Mouse (Mus musculus) MEL (cell line): ENCODE measurements around the gene Emg1. TPM values are rescaled to one million over a fixed set of nuclear protein-coding genes. Genes with fewer than 3 reads are reported as not detected.

Experiments used
- DNase-seq: peaks from one replicate; pipeline ENCODE4 v3.0.0; 2011; ENCODE audit warnings: low read depth, low spot score
- H3K27ac ChIP-seq: 2 replicates; pipeline ENCODE4 v1.5.1; 2012; ENCODE audit warnings: low read depth, mild to moderate bottlenecking, control low read depth, low read length, moderate library complexity; ENCODE audit not compliant: control insufficient read depth
- H3K27me3 ChIP-seq, 2 experiments: fragments of 150-350 bp in 1 of 2; sonication (generic) in 1 of 2; 2 replicates each; pipeline ENCODE4 v1.6.1; 2012; ENCODE audit warnings: low read length in 2 of 2, mild to moderate bottlenecking in 2 of 2, improper control_type of control experiment in 1 of 2, moderate library complexity in 1 of 2; ENCODE audit not compliant: insufficient read depth in 2 of 2, control insufficient read depth in 1 of 2
- H3K36me3 ChIP-seq, 2 experiments: 2 replicates each; pipeline ENCODE4 v1.6.1; 2012 to 2014; ENCODE audit warnings: low read length in 2 of 2, improper control_type of control experiment in 1 of 2, inconsistent platforms in 1 of 2, mild to moderate bottlenecking in 1 of 2; ENCODE audit not compliant: insufficient read depth in 2 of 2, control insufficient read depth in 1 of 2
- H3K4me1 ChIP-seq, 2 experiments: fragments of 150-350 bp in 1 of 2; sonication (generic) in 1 of 2; 2 replicates each; pipeline ENCODE4 v1.6.1; 2012; ENCODE audit warnings: low read length in 2 of 2, improper control_type of control experiment in 1 of 2, mild to moderate bottlenecking in 1 of 2; ENCODE audit not compliant: insufficient read depth in 2 of 2, control insufficient read depth in 1 of 2
- H3K4me3 ChIP-seq, 2 experiments: fragments of 150-350 bp in 1 of 2; sonication (generic) in 1 of 2; 2 replicates each; pipeline ENCODE4 v1.5.1; 2012; ENCODE audit warnings: low read depth in 2 of 2, low read length in 2 of 2, mild to moderate bottlenecking in 2 of 2, moderate library complexity in 2 of 2, control low read depth in 1 of 2, improper control_type of control experiment in 1 of 2; ENCODE audit not compliant: control insufficient read depth in 1 of 2, insufficient read depth in 1 of 2
- H3K79me2 ChIP-seq: 2 replicates; pipeline ENCODE4 v1.6.1; 2012; ENCODE audit warnings: mild to moderate bottlenecking, low read length, moderate library complexity; ENCODE audit not compliant: control insufficient read depth, poor library complexity, insufficient read depth
- H3K9ac ChIP-seq: 2 replicates; pipeline ENCODE4 v1.6.1; 2012; ENCODE audit warnings: low read depth, mild to moderate bottlenecking, control low read depth, low read length, moderate library complexity; ENCODE audit not compliant: control insufficient read depth, poor library complexity, severe bottlenecking
- H3K9me3 ChIP-seq: fragments of 150-350 bp; sonication (generic); replicated peaks from 2 replicates; pipeline ENCODE4 v1.6.1; 2012; ENCODE audit warnings: mild to moderate bottlenecking, low read length, improper control_type of control experiment, moderate library complexity; ENCODE audit not compliant: insufficient read depth
- CHD2 ChIP-seq: IDR thresholded peaks from 2 replicates; pipeline ENCODE4 v1.6.1; 2011; ENCODE audit warnings: low read length, improper control_type of control experiment
- CTCF ChIP-seq, 3 experiments: IDR thresholded peaks in 2 of 3; conservative IDR thresholded peaks in 1 of 3; 2 replicates each; pipeline ENCODE4 v1.5.1; 2011 to 2012; ENCODE audit warnings: low read length in 3 of 3, low read depth in 2 of 3, mild to moderate bottlenecking in 2 of 3, improper control_type of control experiment in 1 of 3, inconsistent platforms in 1 of 3, mixed read lengths in 1 of 3, moderate library complexity in 1 of 3; ENCODE audit not compliant: control insufficient read depth in 1 of 3, insufficient read depth in 1 of 3, poor library complexity in 1 of 3, severe bottlenecking in 1 of 3
- EP300 ChIP-seq, 2 experiments: IDR thresholded peaks; 2 replicates each; pipeline ENCODE4 v1.6.1; 2011; ENCODE audit warnings: improper control_type of control experiment in 2 of 2, low read length in 2 of 2, low read depth in 1 of 2, mild to moderate bottlenecking in 1 of 2
- ETS1 ChIP-seq: IDR thresholded peaks from 2 replicates; pipeline ENCODE4 v1.6.1; 2012; ENCODE audit warnings: low read depth, mild to moderate bottlenecking, inconsistent platforms, low read length, improper control_type of control experiment, moderate library complexity
- GABPA ChIP-seq: IDR thresholded peaks from 2 replicates; pipeline ENCODE4 v1.6.1; 2012; ENCODE audit warnings: low read depth, mild to moderate bottlenecking, inconsistent platforms, low read length, improper control_type of control experiment, moderate library complexity
- GATA1 ChIP-seq: IDR thresholded peaks from 2 replicates; pipeline ENCODE4 v1.6.1; 2011; ENCODE audit warnings: low read depth, low read length, improper control_type of control experiment
- HCFC1 ChIP-seq: IDR thresholded peaks from 2 replicates; pipeline ENCODE4 v1.6.1; 2012; ENCODE audit warnings: low read depth, mild to moderate bottlenecking, inconsistent platforms, low read length, improper control_type of control experiment, moderate library complexity
- MAX ChIP-seq: IDR thresholded peaks from 2 replicates; pipeline ENCODE4 v1.6.1; 2011; ENCODE audit warnings: low read length, improper control_type of control experiment
- MAZ ChIP-seq: IDR thresholded peaks from 2 replicates; pipeline ENCODE4 v1.6.1; 2012; ENCODE audit warnings: low read depth, mild to moderate bottlenecking, inconsistent platforms, low read length, improper control_type of control experiment
- MEF2A ChIP-seq: IDR thresholded peaks from 2 replicates; pipeline ENCODE4 v1.6.1; 2014; ENCODE audit warnings: low read depth, mild to moderate bottlenecking, inconsistent platforms, low read length, improper control_type of control experiment; ENCODE audit not compliant: poor library complexity, insufficient replicate concordance, severe bottlenecking; ENCODE audit errors: extremely low read depth
- MYB ChIP-seq: IDR thresholded peaks from 2 replicates; pipeline ENCODE4 v1.6.1; 2011; ENCODE audit warnings: mild to moderate bottlenecking, low read depth, low read length, improper control_type of control experiment
- NELFE ChIP-seq: IDR thresholded peaks from 2 replicates; pipeline ENCODE4 v1.6.1; 2011; ENCODE audit warnings: low read depth, low read length, improper control_type of control experiment
- POLR2AphosphoS5 ChIP-seq: IDR thresholded peaks from 2 replicates; pipeline ENCODE4 v1.6.1; 2012; ENCODE audit warnings: low read depth, borderline replicate concordance, mild to moderate bottlenecking, inconsistent platforms, low read length, moderate library complexity, mixed read lengths
- RAD21 ChIP-seq: IDR thresholded peaks from 2 replicates; pipeline ENCODE4 v1.6.1; 2011; ENCODE audit warnings: mild to moderate bottlenecking, low read depth, low read length, improper control_type of control experiment
- TCF12 ChIP-seq: IDR thresholded peaks from 2 replicates; pipeline ENCODE4 v1.6.1; 2014; ENCODE audit warnings: low read depth, mild to moderate bottlenecking, inconsistent platforms, low read length, improper control_type of control experiment, moderate library complexity
- USF2 ChIP-seq, 2 experiments: IDR thresholded peaks; 2 replicates each; pipeline ENCODE4 v1.6.1; 2011 to 2012; ENCODE audit warnings: improper control_type of control experiment in 2 of 2, low read length in 2 of 2, borderline replicate concordance in 1 of 2, inconsistent platforms in 1 of 2, low read depth in 1 of 2, mild to moderate bottlenecking in 1 of 2; ENCODE audit not compliant: insufficient read depth in 1 of 2
- ZC3H11A ChIP-seq: IDR thresholded peaks from 2 replicates; pipeline ENCODE4 v1.6.1; 2012; ENCODE audit warnings: low read depth, mild to moderate bottlenecking, inconsistent platforms, low read length, improper control_type of control experiment
- ZKSCAN1 ChIP-seq: IDR thresholded peaks from 2 replicates; pipeline ENCODE4 v1.6.1; 2012; ENCODE audit warnings: low read depth, mild to moderate bottlenecking, inconsistent platforms, low read length, improper control_type of control experiment, moderate library complexity
- ZMIZ1 ChIP-seq: IDR thresholded peaks from 2 replicates; pipeline ENCODE4 v1.6.1; 2012; ENCODE audit warnings: low read depth, mild to moderate bottlenecking, inconsistent platforms, low read length, improper control_type of control experiment, moderate library complexity
- ZNF384 ChIP-seq: IDR thresholded peaks from 2 replicates; pipeline ENCODE4 v1.6.1; 2012; ENCODE audit warnings: low read depth, mild to moderate bottlenecking, inconsistent platforms, low read length, improper control_type of control experiment
- polyA plus RNA-seq, 2 experiments: library from polyadenylated mRNA; stranded (reverse) in 1 of 2; unstranded in 1 of 2; fragments of >175 nt in 1 of 2; fragments of >200 nt in 1 of 2; gene quantifications; 2 replicates each; pipeline versions ENCODE4 v1.2.1 to v1.2.4; 2012; ENCODE audit warnings: low replicate concordance in 2 of 2, low read depth in 1 of 2; ENCODE audit not compliant: insufficient read length in 2 of 2, insufficient read depth in 1 of 2, missing spikeins in 1 of 2
- total RNA-seq: library from RNA; depleted of rRNA; stranded (reverse); fragments of 300-350 nt; gene quantifications from 2 replicates; pipeline ENCODE4 v1.2.3, GENCODE M21; 2012

Emg1 gene
- total and polyA plus RNA-seq, 3 experiments, result 346 to 391 TPM; not detected in 1

DNA sequence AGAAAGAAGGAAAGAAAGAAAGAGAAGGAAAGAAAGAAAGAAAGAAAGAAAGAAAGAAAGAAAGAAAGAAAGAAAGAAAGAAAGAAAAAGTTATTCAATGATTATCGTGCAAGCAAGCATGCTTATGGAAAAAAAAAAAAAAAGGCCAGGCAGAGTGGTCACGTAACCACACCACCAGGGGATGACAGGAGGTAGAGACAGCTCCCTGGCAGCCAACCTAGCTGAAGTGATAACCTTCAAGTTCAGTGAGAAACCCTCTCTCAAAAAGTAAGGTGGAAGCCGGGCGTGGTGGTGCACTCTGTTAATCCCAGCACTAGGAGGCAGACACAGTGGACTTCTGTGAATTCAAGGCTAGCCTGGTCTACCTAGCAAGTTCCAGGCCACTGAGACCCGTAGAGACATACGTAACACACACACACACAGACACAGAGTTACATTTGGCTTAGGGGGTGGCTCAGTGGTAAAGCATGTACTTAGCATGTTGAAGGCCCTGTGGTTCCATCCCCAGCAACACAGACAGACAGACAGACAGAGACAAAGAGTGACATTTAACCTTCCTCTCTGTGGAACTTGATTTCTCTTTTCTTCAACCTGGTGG, 11.0 kb upstream of the Emg1 start:
- Histone ChIP-seq H3K4me1 (peaks cover 3 to 17% of the 10 kb centered on the region in 2 experiments; a peak in 3 of 4 replicates), H3K9me3 (no peaks in the 10 kb centered on the region), H3K79me2 (no peaks in the 10 kb centered on the region), H3K27ac (no peak overlapping the region)
- no peak for TF ChIP-seq ZKSCAN1
- no peak for TF ChIP-seq EP300 (IDR thresholded peaks at IDR 0.05; ENCODE audit: low read depth in 1 of 2, low read length in 2 of 2)
- TF ChIP-seq GABPA, result no peak
- TF ChIP-seq RAD21, result no peak
- no peak for TF ChIP-seq MAX
- TF ChIP-seq NELFE, result no peak
- no peak for TF ChIP-seq MEF2A
- no peak for TF ChIP-seq HCFC1
- no peak for TF ChIP-seq USF2 (IDR thresholded peaks at IDR 0.05; ENCODE audit: borderline replicate concordance in 1 of 2, insufficient read depth in 1 of 2, low read depth in 1 of 2, low read length in 2 of 2)
- TF ChIP-seq, all 39 proteins: peak for 0
- H3K36me3 ChIP-seq, result peaks cover 3 to 14% of the 10 kb centered on the region in 2 experiments
- H3K4me3 ChIP-seq, result no peak overlapping the region
- H3K9ac ChIP-seq, result no peak overlapping the region
- DNase-seq, result no peak
- no peaks in the 10 kb centered on the region for H3K27me3 ChIP-seq

DNA sequence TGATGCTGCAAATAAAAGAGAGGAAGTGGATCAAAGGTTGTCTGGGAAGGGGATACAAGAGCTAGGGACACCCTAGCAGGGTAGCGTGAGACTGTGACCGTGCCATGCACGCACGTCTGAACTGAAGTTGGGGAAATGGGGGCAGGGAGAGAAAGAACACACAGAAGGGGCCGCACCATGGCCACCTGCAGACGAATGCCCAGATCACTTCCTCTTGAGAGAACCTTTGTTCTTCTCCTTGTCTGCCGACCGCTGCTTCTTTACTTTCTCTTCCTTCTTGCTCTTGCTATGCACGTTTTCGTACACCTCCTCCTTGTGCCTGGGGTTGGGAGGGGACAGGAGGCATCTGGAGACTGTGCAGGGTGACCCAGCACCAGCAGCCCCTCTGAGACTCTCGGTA, 8.9 kb upstream of the Emg1 start:
- H3K4me3 ChIP-seq, result no peak overlapping the region

DNA sequence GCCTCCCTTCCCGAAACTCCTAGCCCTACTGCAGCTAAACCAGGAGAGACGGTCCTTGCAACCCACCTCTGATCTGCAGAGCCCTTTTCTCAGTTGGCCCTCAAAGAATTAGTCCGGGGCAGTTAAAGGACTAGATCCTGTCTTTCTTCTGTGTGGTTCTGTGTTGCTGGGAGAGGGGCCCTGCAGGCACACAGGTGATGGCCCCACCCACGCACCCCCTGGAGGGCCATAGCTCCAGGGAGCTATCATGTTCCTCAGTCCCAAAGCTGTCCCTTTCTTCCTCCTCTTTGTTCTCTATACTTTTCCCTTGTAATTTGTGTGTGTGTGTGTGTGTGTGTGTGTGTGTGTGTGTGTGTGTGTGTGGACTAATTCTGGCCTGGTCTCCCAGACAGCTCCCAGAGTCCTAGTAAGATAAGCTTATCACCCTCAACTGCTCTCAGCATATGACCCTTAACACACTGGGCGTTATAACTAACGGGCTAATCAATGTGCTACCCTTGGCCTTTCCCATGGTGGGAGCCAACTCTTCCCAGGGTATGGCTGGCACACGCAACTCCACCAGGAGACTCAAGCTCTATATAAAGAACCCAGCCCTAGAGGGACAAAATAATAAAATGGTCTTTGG, 7.5 kb upstream of the Emg1 start:
- Histone ChIP-seq H3K4me3 (no peak overlapping the region), H3K79me2 (peaks cover 3% of the 10 kb centered on the region), H3K27ac (peak overlapping the region; percentile 53), H3K36me3 (peaks cover 4 to 14% of the 10 kb centered on the region in 2 experiments), H3K9ac (peak overlapping the region; percentile 23), H3K4me1 (peaks cover 3 to 17% of the 10 kb centered on the region in 2 experiments; a peak in 3 of 4 replicates), H3K27me3 (no peaks in the 10 kb centered on the region), H3K9me3 (no peaks in the 10 kb centered on the region)
- peak in 1 of 3 experiments; percentile 18; a peak in 1 of 6 replicates for TF ChIP-seq CTCF (IDR thresholded peaks at IDR 0.05 in 2 of 3, conservative IDR thresholded peaks at IDR 0.05 in 1 of 3; ENCODE audit: control insufficient read depth in 1 of 3, insufficient read depth in 1 of 3, low read depth in 2 of 3, low read length in 3 of 3, poor library complexity in 1 of 3, severe bottlenecking in 1 of 3)
- TF ChIP-seq TCF12, result peak; percentile 66; the same call in 1 of the 2 replicates
- no peak for TF ChIP-seq GABPA
- TF ChIP-seq GATA1, result peak; percentile 56; the same call in 1 of the 2 replicates
- no peak for TF ChIP-seq ZC3H11A
- TF ChIP-seq MYB, result peak; percentile 61; the same call in 1 of the 2 replicates
- TF ChIP-seq EP300 (IDR thresholded peaks at IDR 0.05; ENCODE audit: low read depth in 1 of 2, low read length in 2 of 2), result peak; percentile 21 to 77; a peak in 3 of 4 replicates
- peak; percentile 63; the same call in 1 of the 2 replicates for TF ChIP-seq ETS1
- TF ChIP-seq POLR2AphosphoS5, result no peak
- DNase-seq, result peak; percentile 47

More for the DNA sequence above, 8.9 kb upstream of the Emg1 start:
- Histone ChIP-seq H3K79me2 (no peaks in the 10 kb centered on the region), H3K4me1 (peaks cover 3 to 17% of the 10 kb centered on the region in 2 experiments; a peak in 3 of 4 replicates), H3K27me3 (no peaks in the 10 kb centered on the region), H3K36me3 (peaks cover 5 to 14% of the 10 kb centered on the region in 2 experiments), H3K9ac (no peak overlapping the region), H3K9me3 (no peaks in the 10 kb centered on the region), H3K27ac (no peak overlapping the region)
- no peak for TF ChIP-seq ZMIZ1
- TF ChIP-seq ZNF384, result no peak
- TF ChIP-seq MAZ, result no peak
- TF ChIP-seq CHD2, result no peak
- no peak for DNase-seq
